Comparison of ENCODE assay signal across 7 mouse cellular contexts in genomic region chr3:152193635-152194097, GRCm38 (mm10). TPM values are rescaled to one million over a fixed set of nuclear protein-coding genes. Genes with fewer than 3 reads are reported as not detected.
DNase-seq lines count a peak whose midpoint lies in the region; ATAC-seq and TF ChIP-seq lines count a peak whose summit lies in the region.

No protein-coding gene starts in this region.

- peak; percentile 95 for ATAC-seq in embryonic facial prominence, embryonic 11.5 days (replicated peaks; ENCODE audit: insufficient number of reproducible peaks, low FRiP score, low TSS enrichment, low read depth)
- peak; percentile 96 for ATAC-seq in limb, embryonic 12.5 days (ENCODE audit: insufficient number of reproducible peaks, insufficient read depth, low FRiP score, low TSS enrichment, low read depth)
- ATAC-seq in midbrain, embryonic 15.5 days (replicated peaks), result peak; percentile 99

- H3K4me3 ChIP-seq in embryonic facial prominence, embryonic 11.5 days (ENCODE audit: low read depth, low read length), result peak overlapping the region; percentile 36
- peak overlapping the region; percentile 56 for H3K4me3 ChIP-seq in kidney, adult 2 months (ENCODE audit: insufficient read depth, low read depth, low read length)
- H3K4me3 ChIP-seq in limb, embryonic 12.5 days (replicated peaks), result peak overlapping the region; percentile 57
- H3K4me3 ChIP-seq in midbrain, embryonic 15.5 days, result peak overlapping the region; percentile 46
- peak overlapping the region; percentile 69 for H3K4me3 ChIP-seq in spleen, adult 2 months (ENCODE audit: extremely low read depth, insufficient read depth, insufficient read length)

- WGBS in embryonic facial prominence, embryonic 11.5 days, result 1% methylated on average over 17 of the region's 17 CpGs
- WGBS in kidney, adult 2 months, result 1% methylated on average over 17 of the region's 17 CpGs
- WGBS in limb, embryonic 12.5 days, result under 1% methylated on average over 17 of the region's 17 CpGs
- under 1% methylated on average over 17 of the region's 17 CpGs for WGBS in midbrain, embryonic 15.5 days
- under 1% methylated on average over 17 of the region's 17 CpGs for WGBS in spleen, adult 2 months

- no peak for TF ChIP-seq CTCF in kidney, adult 2 months (conservative IDR thresholded peaks at IDR 0.05; ENCODE audit: insufficient read depth, insufficient read length, low read depth, low read length)
- TF ChIP-seq CTCF in spleen, adult 2 months (IDR thresholded peaks at IDR 0.05; ENCODE audit: extremely low read depth, insufficient read depth, insufficient read length, insufficient replicate concordance), result no peak

- H3K36me3 ChIP-seq in embryonic facial prominence, embryonic 11.5 days (replicated peaks; ENCODE audit: control insufficient read depth, insufficient read depth, low read depth, low read length), result no peaks in the 10 kb centered on the region
- no peaks in the 10 kb centered on the region for H3K36me3 ChIP-seq in kidney, adult 2 months (ENCODE audit: control insufficient read depth, insufficient read depth, low read length)
- H3K36me3 ChIP-seq in limb, embryonic 12.5 days, result no peaks in the 10 kb centered on the region
- no peaks in the 10 kb centered on the region for H3K36me3 ChIP-seq in midbrain, embryonic 15.5 days (replicated peaks)
- H3K36me3 ChIP-seq in spleen, adult 2 months (ENCODE audit: control insufficient read depth, insufficient read depth, low read length), result no peaks in the 10 kb centered on the region

- H3K27ac ChIP-seq in embryonic facial prominence, embryonic 11.5 days (replicated peaks; ENCODE audit: low read depth, low read length), result peak overlapping the region; percentile 23
- H3K27ac ChIP-seq in kidney, adult 2 months (ENCODE audit: insufficient read depth, low read depth, low read length), result peak overlapping the region; percentile 77
- peak overlapping the region; percentile 90 for H3K27ac ChIP-seq in limb, embryonic 12.5 days
- H3K27ac ChIP-seq in midbrain, embryonic 15.5 days, result peak overlapping the region; percentile 70
- H3K27ac ChIP-seq in spleen, adult 2 months (ENCODE audit: insufficient read depth, low read length), result peak overlapping the region; percentile 78

- peak; percentile 67 for TF ChIP-seq POLR2A in kidney, adult 2 months (IDR thresholded peaks at IDR 0.05; ENCODE audit: low read depth, low read length)
- TF ChIP-seq POLR2A in spleen, adult 2 months (IDR thresholded peaks at IDR 0.05; ENCODE audit: low read depth, low read length), result peak; percentile 84

- peak overlapping the region; percentile 56 for H3K4me2 ChIP-seq in embryonic facial prominence, embryonic 11.5 days (ENCODE audit: low read depth, low read length)
- H3K4me2 ChIP-seq in limb, embryonic 12.5 days, result peak overlapping the region; percentile 57
- H3K4me2 ChIP-seq in midbrain, embryonic 15.5 days, result peak overlapping the region; percentile 48

- H3K4me1 ChIP-seq in embryonic facial prominence, embryonic 11.5 days (ENCODE audit: control insufficient read depth, insufficient read depth, low read length), result no peaks in the 10 kb centered on the region
- H3K4me1 ChIP-seq in kidney, adult 2 months (ENCODE audit: control insufficient read depth, insufficient read depth, low read length), result peaks cover 12% of the 10 kb centered on the region
- H3K4me1 ChIP-seq in limb, embryonic 12.5 days (replicated peaks), result peaks cover 19% of the 10 kb centered on the region
- peaks cover 13% of the 10 kb centered on the region for H3K4me1 ChIP-seq in midbrain, embryonic 15.5 days
- H3K4me1 ChIP-seq in spleen, adult 2 months (ENCODE audit: control insufficient read depth, insufficient read depth, insufficient read length), result no peaks in the 10 kb centered on the region; the same call in 1 of the 2 replicates

- peak overlapping the region; percentile 35; the same call in 1 of the 2 replicates for H3K9ac ChIP-seq in embryonic facial prominence, embryonic 11.5 days (replicated peaks; ENCODE audit: low read length)
- peak overlapping the region; percentile 66 for H3K9ac ChIP-seq in limb, embryonic 12.5 days (replicated peaks)
- peak overlapping the region; percentile 47 for H3K9ac ChIP-seq in midbrain, embryonic 15.5 days

- DNase-seq in adrenal gland, postnatal 14 days, result peak; percentile 92
- DNase-seq in embryonic facial prominence, embryonic 11.5 days (ENCODE audit: low spot score), result peak; percentile 93
- DNase-seq in heart, adult 18-20 months, result peak; percentile 93 to 96
- peak; percentile 96 for DNase-seq in kidney, adult 2 months
- DNase-seq in spleen, adult 2 months (ENCODE audit: low read depth in 1 of 2, low spot score in 2 of 2), result peak; percentile 79 to 82

- no peaks in the 10 kb centered on the region for H3K9me3 ChIP-seq in embryonic facial prominence, embryonic 11.5 days (replicated peaks; ENCODE audit: control insufficient read depth, low read length)
- H3K9me3 ChIP-seq in limb, embryonic 12.5 days, result no peaks in the 10 kb centered on the region
- no peaks in the 10 kb centered on the region for H3K9me3 ChIP-seq in midbrain, embryonic 15.5 days

- no peaks in the 10 kb centered on the region for H3K27me3 ChIP-seq in embryonic facial prominence, embryonic 11.5 days (ENCODE audit: control insufficient read depth, insufficient read depth, low read length)
- no peaks in the 10 kb centered on the region for H3K27me3 ChIP-seq in kidney, adult 2 months (replicated peaks; ENCODE audit: control insufficient read depth, insufficient read depth, low read length)
- H3K27me3 ChIP-seq in limb, embryonic 12.5 days, result no peaks in the 10 kb centered on the region
- H3K27me3 ChIP-seq in midbrain, embryonic 15.5 days (replicated peaks), result no peaks in the 10 kb centered on the region
- no peaks in the 10 kb centered on the region for H3K27me3 ChIP-seq in spleen, adult 2 months (ENCODE audit: control insufficient read depth, insufficient read depth, low read length)

RNA-seq across cellular contexts. Expression of gene Dnajb4, which starts 16.4 kb away (rescaled TPM):
- 38.6 and 45.2 TPM in 2 replicates for total RNA-seq in adrenal gland, postnatal 14 days (2021)
- polyA plus RNA-seq in embryonic facial prominence, embryonic 11.5 days (2014; fragmentation: Nextera tagmentation; extraction: Ambion mirVana), result 31.1 and 32.6 TPM in 2 replicates
- 100 to 1,000 TPM; 118 to 137 TPM for total RNA-seq in heart, adult 18-20 months (2021)
- 5.5 and 9.8 TPM in 2 replicates for polyA plus RNA-seq in kidney, adult 2 months (2012; rRNA removed)
- polyA plus RNA-seq in limb, embryonic 12.5 days (2016; fragmentation: Nextera tagmentation; extraction: Ambion mirVana), result 35.2 and 36.8 TPM in 2 replicates
- 40.0 and 41.0 TPM in 2 replicates for polyA plus RNA-seq in midbrain, embryonic 15.5 days (2015; fragmentation: Nextera tagmentation; extraction: Ambion mirVana)
- polyA plus RNA-seq in spleen, adult 2 months (2012; rRNA removed), result 2.2 and 2.4 TPM in 2 replicates

RNA-seq across cellular contexts. Expression of gene Fubp1, which starts 16.6 kb away (rescaled TPM):
- 149 and 160 TPM in 2 replicates for total RNA-seq in adrenal gland, postnatal 14 days (2021)
- 419 and 482 TPM in 2 replicates for polyA plus RNA-seq in embryonic facial prominence, embryonic 11.5 days (2014; fragmentation: Nextera tagmentation; extraction: Ambion mirVana)
- total RNA-seq in heart, adult 18-20 months (2021), result 10 to 100 TPM; 51.2 to 52.5 TPM
- 40.8 and 49.0 TPM in 2 replicates for polyA plus RNA-seq in kidney, adult 2 months (2012; rRNA removed)
- 403 and 416 TPM in 2 replicates for polyA plus RNA-seq in limb, embryonic 12.5 days (2016; fragmentation: Nextera tagmentation; extraction: Ambion mirVana)
- polyA plus RNA-seq in midbrain, embryonic 15.5 days (2015; fragmentation: Nextera tagmentation; extraction: Ambion mirVana), result 227 and 232 TPM in 2 replicates
- 59.1 and 68.7 TPM in 2 replicates for polyA plus RNA-seq in spleen, adult 2 months (2012; rRNA removed)

RNA-seq across cellular contexts. Expression of gene Gipc2, which starts 27.6 kb away (rescaled TPM):
- 0.96 and 2.8 TPM in 2 replicates for total RNA-seq in adrenal gland, postnatal 14 days (2021)
- polyA plus RNA-seq in embryonic facial prominence, embryonic 11.5 days (2014; fragmentation: Nextera tagmentation; extraction: Ambion mirVana), result 4.2 TPM in 2 replicates
- total RNA-seq in heart, adult 18-20 months (2021), result 1 to 10 TPM; 4.4 to 5.0 TPM
- polyA plus RNA-seq in kidney, adult 2 months (2012; rRNA removed), result 109 and 146 TPM in 2 replicates
- polyA plus RNA-seq in limb, embryonic 12.5 days (2016; fragmentation: Nextera tagmentation; extraction: Ambion mirVana), result 2.6 and 4.3 TPM in 2 replicates
- 7.8 and 12.3 TPM in 2 replicates for polyA plus RNA-seq in midbrain, embryonic 15.5 days (2015; fragmentation: Nextera tagmentation; extraction: Ambion mirVana)
- polyA plus RNA-seq in spleen, adult 2 months (2012; rRNA removed), result 0.06 and 0.12 TPM in 2 replicates

Comparison
In these comparisons a context has a peak if more than half of its experiments do, and no peak if none do; other contexts are left out.
1. Peak in every context shown above with its lines: DNase-seq, ATAC-seq, H3K4me3 ChIP-seq and H3K27ac ChIP-seq.
2. H3K27ac ChIP-seq: peak in every context shown above with its lines; median percentile 90 in limb, embryonic 12.5 days; 78 in spleen, adult 2 months; 77 in kidney, adult 2 months; 70 in midbrain, embryonic 15.5 days; 23 in embryonic facial prominence, embryonic 11.5 days.